Mouse (Mus musculus): ENCODE results near the gene Batf. TPM values are rescaled to one million over a fixed set of nuclear protein-coding genes. Genes with fewer than 3 reads are reported as not detected.
A peak's percentile ranks its signal among the peaks of the same experiment; 100 is the strongest.

Gene Batf
- total RNA-seq, 4 experiments from 2014 or later = 0.38 to 1.1 (median 0.91) TPM

- DNase-seq (ENCODE audit: low spot score) = no peak
Observed at GRCm38 (mm10) chr12:85726729-85727397, 40.4 kb downstream of the Batf start.

GRCm38 (mm10) chr12:85728181-85728580 lies 41.7 kb downstream of the Batf start:
- DNase-seq (ENCODE audit: low spot score) = no peak

- DNase-seq (ENCODE audit: low spot score) = peak; percentile 41
Observed at GRCm38 (mm10) chr12:85729022-85729944, 42.8 kb downstream of the Batf start.

- DNase-seq (ENCODE audit: low spot score) = no peak
Observed at GRCm38 (mm10) chr12:85729945-85730290, 43.4 kb downstream of the Batf start.

- DNase-seq (ENCODE audit: low spot score) = no peak
Observed at GRCm38 (mm10) chr12:85736203-85736602, 49.7 kb downstream of the Batf start.

- DNase-seq (ENCODE audit: low spot score) = no peak
Observed at GRCm38 (mm10) chr12:85736960-85737359, 50.5 kb downstream of the Batf start.

GRCm38 (mm10) chr12:85745827-85746695 lies 59.6 kb downstream of the Batf start, which contains the start of gene Flvcr2:
Gene Flvcr2 (plus strand): TSS chr12:85746539.
- DNase-seq (ENCODE audit: low spot score) = peak; percentile 82

- DNase-seq (ENCODE audit: low spot score) = no peak
Observed at GRCm38 (mm10) chr12:85746696-85747219, 60.3 kb downstream of the Batf start.

- no peak for DNase-seq (ENCODE audit: low spot score)
Observed at GRCm38 (mm10) chr12:85747343-85747742, 60.9 kb downstream of the Batf start.

- DNase-seq (ENCODE audit: low spot score) = no peak
Observed at GRCm38 (mm10) chr12:85749861-85750260, 63.4 kb downstream of the Batf start.

GRCm38 (mm10) chr12:85752116-85752515 lies 65.6 kb downstream of the Batf start:
- no peak for DNase-seq (ENCODE audit: low spot score)

- no peak for DNase-seq (ENCODE audit: low spot score)
Observed at GRCm38 (mm10) chr12:85753223-85753622, 66.8 kb downstream of the Batf start.

GRCm38 (mm10) chr12:85754611-85755265 lies 68.3 kb downstream of the Batf start:
- DNase-seq (ENCODE audit: low spot score) = no peak

- no peak for DNase-seq (ENCODE audit: low spot score)
Observed at GRCm38 (mm10) chr12:85756455-85756854, 70.0 kb downstream of the Batf start.

GRCm38 (mm10) chr12:85757074-85757473 lies 70.6 kb downstream of the Batf start:
- DNase-seq (ENCODE audit: low spot score) = peak; percentile 34

Small RNAs within 50 kb of the gene (microRNA-seq; reads per million reads assigned to microRNA genes)
- not detected for gene Gm47285

Other genes with a start within 250 kb of the Batf start
- gene Fos, start 212.8 kb upstream of the Batf start, total RNA-seq (2022) = 10 to 100 TPM in 2 of 4 experiments, 1 to 10 TPM in 2; 2.4 to 26.4 (median 15.7) TPM
- gene Jdp2, start 87.6 kb upstream of the Batf start, total RNA-seq (2022) = 1 to 10 TPM; 6.5 to 9.2 (median 7.9) TPM
- 1 to 10 TPM; 1.9 to 2.6 (median 2.3) TPM for gene Flvcr2, start 59.9 kb downstream of the Batf start, total RNA-seq (2022)
- 1 to 10 TPM; 5.7 to 7.7 (median 7.1) TPM for gene Erg28, start 137.9 kb downstream of the Batf start, total RNA-seq (2022)
- gene Ttll5, start 138.0 kb downstream of the Batf start, total RNA-seq (2022) = 10 to 100 TPM; 12.8 to 20.7 (median 14.9) TPM